Mouse (Mus musculus) neural tube, embryonic 11.5 days (tissue): ENCODE results near the gene Uvrag. TPM values are rescaled to one million over a fixed set of nuclear protein-coding genes. Genes with fewer than 3 reads are reported as not detected.

ENCODE experiments used
- ATAC-seq: fragments of 200-750 bp; cut with Nextera tagmentation; 2 replicates; pipeline ENCODE4 v1.8.0; 2017; ENCODE audit warnings: moderate number of reproducible peaks, mild to moderate bottlenecking, moderate TSS enrichment, moderate library complexity; ENCODE audit not compliant: insufficient read depth, low FRiP score, low TSS enrichment
- DNase-seq: peaks from one replicate; pipeline ENCODE4 v3.0.0-alpha.2; 2015; ENCODE audit warnings: low spot score
- H3K27ac ChIP-seq: fragments of 300-500 bp; sonication (generic); 2 replicates; pipeline ENCODE4 v1.5.1; 2014; ENCODE audit warnings: low read depth, mild to moderate bottlenecking, low read length
- H3K27me3 ChIP-seq: fragments of 300-500 bp; sonication (generic); 2 replicates; pipeline ENCODE4 v1.6.1; 2014; ENCODE audit warnings: mild to moderate bottlenecking, low read length, mixed read lengths; ENCODE audit not compliant: control insufficient read depth, insufficient read depth
- H3K36me3 ChIP-seq: fragments of 300-500 bp; sonication (generic); 2 replicates; pipeline ENCODE4 v1.6.1; 2014; ENCODE audit warnings: mild to moderate bottlenecking, low read length, moderate library complexity, mixed read lengths; ENCODE audit not compliant: control insufficient read depth, insufficient read depth
- H3K4me1 ChIP-seq: fragments of 300-500 bp; sonication (generic); 2 replicates; pipeline ENCODE4 v1.6.1; 2014; ENCODE audit warnings: low read length, mixed read lengths; ENCODE audit not compliant: control insufficient read depth, insufficient read depth
- H3K4me2 ChIP-seq: fragments of 300-500 bp; sonication (generic); 2 replicates; pipeline ENCODE4 v1.6.1; 2014; ENCODE audit warnings: low read depth, mild to moderate bottlenecking, moderate library complexity
- H3K4me3 ChIP-seq: fragments of 300-500 bp; sonication (generic); 2 replicates; pipeline ENCODE4 v1.5.1; 2014; ENCODE audit warnings: low read depth, low read length
- H3K9ac ChIP-seq: fragments of 300-500 bp; sonication (generic); 2 replicates; pipeline ENCODE4 v1.6.1; 2014; ENCODE audit warnings: mild to moderate bottlenecking, low read length
- H3K9me3 ChIP-seq: fragments of 300-500 bp; sonication (generic); 2 replicates; pipeline ENCODE4 v1.6.1; 2016; ENCODE audit warnings: low read length; ENCODE audit not compliant: control insufficient read depth
- WGBS: fragments of 180-500 bp; shearing (Covaris S2); extraction: QIAGEN DNeasy Blood & Tissue Kit; methylation state at CpG from one replicate; pipeline ENCODE4 v1.1.7; 2014; 5-methylcytosine and 5-hydroxymethylcytosine counted together
- polyA plus RNA-seq: library from polyadenylated mRNA; unstranded; fragments of >200 nt; fragmentation: Nextera tagmentation; extraction: Ambion mirVana; gene quantifications from 2 replicates; pipeline ENCODE4 v1.2.1, GENCODE M21; 2014

The Uvrag gene
- polyA plus RNA-seq, 1 experiment from 2014 or later: 12.0 TPM

GRCm38 (mm10) chr7:98960274-98960673 lies 180.7 kb downstream of the Uvrag start:
- 87% methylated on average over 8 of the region's 8 CpGs for WGBS
- Histone ChIP-seq H3K9ac (no peak overlapping the region), H3K4me2 (no peak overlapping the region), H3K9me3 (no peaks in the 10 kb centered on the region), H3K4me3 (no peak overlapping the region), H3K27ac (no peak overlapping the region), H3K27me3 (no peaks in the 10 kb centered on the region), H3K36me3 (no peaks in the 10 kb centered on the region), H3K4me1 (peaks cover 10% of the 10 kb centered on the region; the same call in 1 of the 2 replicates)
- ATAC-seq: no peak
- no peak for DNase-seq

- H3K9ac ChIP-seq: no peak overlapping the region
- ATAC-seq: no peak
- no peak for DNase-seq
- H3K36me3 ChIP-seq: no peaks in the 10 kb centered on the region
- H3K27me3 ChIP-seq: no peaks in the 10 kb centered on the region
- WGBS: 82% methylated on average over 5 of the region's 5 CpGs
- no peak overlapping the region for H3K4me3 ChIP-seq
- no peaks in the 10 kb centered on the region for H3K9me3 ChIP-seq
- H3K4me2 ChIP-seq: no peak overlapping the region
- no peak overlapping the region for H3K27ac ChIP-seq
- H3K4me1 ChIP-seq: peaks cover 10% of the 10 kb centered on the region; the same call in 1 of the 2 replicates
Observed at GRCm38 (mm10) chr7:98959246-98959645, 181.7 kb downstream of the Uvrag start.

GRCm38 (mm10) chr7:98958172-98958571 lies 182.8 kb downstream of the Uvrag start:
- H3K36me3 ChIP-seq: no peaks in the 10 kb centered on the region
- no peak overlapping the region for H3K4me2 ChIP-seq
- 22% methylated on average over 11 of the region's 11 CpGs for WGBS
- H3K9me3 ChIP-seq: no peaks in the 10 kb centered on the region
- 0 out of 2 replicates have a peak overlapping the region, but pooled peaks have one; percentile 14 for H3K27ac ChIP-seq
- H3K9ac ChIP-seq: no peak overlapping the region
- H3K4me3 ChIP-seq: no peak overlapping the region
- peaks cover 10% of the 10 kb centered on the region; the same call in 1 of the 2 replicates for H3K4me1 ChIP-seq
- ATAC-seq (no peak), DNase-seq (no peak)
- H3K27me3 ChIP-seq: no peaks in the 10 kb centered on the region

GRCm38 (mm10) chr7:98957111-98957741 lies 183.7 kb downstream of the Uvrag start:
- DNase-seq: no peak
- 44% methylated on average over 8 of the region's 8 CpGs for WGBS
- ATAC-seq: no peak

GRCm38 (mm10) chr7:98956609-98957008 lies 184.3 kb downstream of the Uvrag start:
- WGBS: 67% methylated on average over 1 of the region's 1 CpGs
- H3K9ac ChIP-seq: no peak overlapping the region
- H3K27ac ChIP-seq: no peak overlapping the region
- no peaks in the 10 kb centered on the region for H3K27me3 ChIP-seq
- DNase-seq (no peak), ATAC-seq (no peak)
- H3K36me3 ChIP-seq: no peaks in the 10 kb centered on the region
- H3K4me3 ChIP-seq: no peak overlapping the region
- H3K4me1 ChIP-seq: peaks cover 6% of the 10 kb centered on the region; the same call in 1 of the 2 replicates
- H3K9me3 ChIP-seq: no peaks in the 10 kb centered on the region
- H3K4me2 ChIP-seq: no peak overlapping the region

More at GRCm38 (mm10) chr7:98957111-98957741, 183.7 kb downstream of the Uvrag start:
- H3K4me1 ChIP-seq: peaks cover 6% of the 10 kb centered on the region; the same call in 1 of the 2 replicates
- no peaks in the 10 kb centered on the region for H3K27me3 ChIP-seq
- no peak overlapping the region for H3K4me2 ChIP-seq
- H3K4me3 ChIP-seq: no peak overlapping the region
- H3K9ac ChIP-seq: no peak overlapping the region
- H3K36me3 ChIP-seq: no peaks in the 10 kb centered on the region
- H3K27ac ChIP-seq: no peak overlapping the region
- no peaks in the 10 kb centered on the region for H3K9me3 ChIP-seq

DNA sequence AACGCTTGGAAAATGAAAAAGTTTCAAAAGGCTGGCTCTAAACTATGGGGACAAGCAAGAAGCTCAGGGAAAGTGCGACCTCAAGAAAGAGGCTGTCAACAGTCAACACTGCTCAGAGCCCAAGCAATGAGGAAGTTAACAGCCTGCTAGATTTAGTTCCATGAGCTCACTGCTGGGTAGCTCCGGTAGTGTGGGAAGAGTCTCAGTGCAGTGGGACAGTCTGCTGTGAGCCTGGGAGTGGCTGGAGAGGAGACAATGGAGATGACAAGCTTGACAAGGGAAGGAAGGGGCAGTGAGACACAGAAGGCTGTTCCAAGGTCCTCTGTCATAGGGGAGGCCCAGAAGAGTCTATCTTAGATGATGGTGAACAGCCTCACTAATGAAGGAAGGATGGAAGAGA lies 187.3 kb downstream of the Uvrag start:
- ATAC-seq: no peak
- Histone ChIP-seq H3K9me3 (no peaks in the 10 kb centered on the region), H3K4me2 (no peak overlapping the region), H3K9ac (no peak overlapping the region), H3K27ac (no peak overlapping the region), H3K4me3 (no peak overlapping the region), H3K4me1 (peaks cover 16% of the 10 kb centered on the region), H3K27me3 (no peaks in the 10 kb centered on the region), H3K36me3 (no peaks in the 10 kb centered on the region)
- 82% methylated on average over 3 of the region's 3 CpGs for WGBS
- no peak for DNase-seq

DNA sequence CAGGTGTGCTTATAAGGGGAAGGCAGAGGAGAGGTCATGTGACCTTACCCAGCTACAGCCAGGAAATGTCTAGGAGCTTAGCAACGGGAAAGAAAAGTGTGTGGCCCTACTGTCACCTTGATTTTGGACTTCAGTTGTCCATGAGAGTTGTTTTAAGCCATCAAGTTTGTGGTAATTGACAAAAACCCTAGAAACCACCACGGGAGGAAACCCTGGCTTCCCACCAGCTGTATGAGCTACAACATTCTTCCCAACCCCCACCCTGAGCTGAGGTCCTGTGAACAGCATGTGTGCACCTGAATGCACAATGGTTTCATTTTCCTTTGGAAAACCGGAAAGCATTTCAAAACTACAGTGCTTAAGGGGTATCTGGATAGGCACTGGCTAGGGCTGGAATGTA lies 196.0 kb downstream of the Uvrag start:
- H3K27me3 ChIP-seq: no peaks in the 10 kb centered on the region
- no peak for ATAC-seq
- WGBS: 85% methylated on average over 3 of the region's 3 CpGs

GRCm38 (mm10) chr7:98943687-98944086 lies 197.3 kb downstream of the Uvrag start:
- Histone ChIP-seq H3K27ac (no peak overlapping the region), H3K27me3 (no peaks in the 10 kb centered on the region), H3K36me3 (no peaks in the 10 kb centered on the region), H3K9me3 (no peaks in the 10 kb centered on the region), H3K4me3 (no peak overlapping the region), H3K4me2 (no peak overlapping the region), H3K9ac (no peak overlapping the region), H3K4me1 (no peaks in the 10 kb centered on the region)
- DNase-seq (no peak), ATAC-seq (no peak)
- WGBS: 90% methylated on average over 5 of the region's 5 CpGs

More for the DNA sequence above, 196.0 kb downstream of the Uvrag start:
- Histone ChIP-seq H3K4me2 (no peak overlapping the region), H3K36me3 (no peaks in the 10 kb centered on the region), H3K4me3 (no peak overlapping the region), H3K9me3 (no peaks in the 10 kb centered on the region), H3K9ac (no peak overlapping the region), H3K27ac (no peak overlapping the region), H3K4me1 (peaks cover 5% of the 10 kb centered on the region; the same call in 1 of the 2 replicates)
- DNase-seq: no peak

DNA sequence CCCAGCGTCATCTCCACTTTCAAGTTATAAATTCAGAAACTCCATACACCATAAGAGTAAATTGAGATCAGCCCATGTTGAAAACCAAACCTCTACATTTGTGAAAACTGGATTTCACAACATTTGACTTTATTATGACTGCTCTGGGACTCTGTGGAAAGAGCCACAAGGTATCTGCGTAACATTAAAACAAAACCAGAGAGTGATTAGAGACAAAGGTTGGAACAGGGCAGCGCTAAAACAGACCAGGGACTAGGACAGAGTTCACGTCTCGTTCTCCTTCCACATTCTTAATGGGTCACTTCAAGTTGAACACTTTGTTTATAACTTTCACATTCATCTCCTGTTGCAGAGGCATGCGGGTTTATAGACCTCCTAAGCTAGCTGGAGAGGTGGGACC lies 198.2 kb downstream of the Uvrag start:
- DNase-seq: no peak
- Histone ChIP-seq H3K27ac (no peak overlapping the region), H3K36me3 (no peaks in the 10 kb centered on the region), H3K4me2 (no peak overlapping the region), H3K4me1 (no peaks in the 10 kb centered on the region; the same call in 1 of the 2 replicates), H3K4me3 (no peak overlapping the region), H3K9me3 (no peaks in the 10 kb centered on the region), H3K27me3 (no peaks in the 10 kb centered on the region), H3K9ac (no peak overlapping the region)
- 70% methylated on average over 6 of the region's 6 CpGs for WGBS
- ATAC-seq: no peak
